Mouse (Mus musculus) hindbrain, embryonic 14.5 days (tissue): ENCODE measurements around the gene Git2. TPM values are rescaled to one million over a fixed set of nuclear protein-coding genes. Genes with fewer than 3 reads are reported as not detected.

Experiments
- ATAC-seq: fragments of 200-750 bp; cut with Nextera tagmentation; 2 replicates; pipeline ENCODE4 v1.8.0; 2017; ENCODE audit warnings: moderate number of reproducible peaks, mild to moderate bottlenecking, moderate TSS enrichment, moderate library complexity; ENCODE audit not compliant: low FRiP score
- DNase-seq: peaks from one replicate; pipeline ENCODE4 v3.0.0-alpha.2; 2015; ENCODE audit warnings: low spot score
- H3K27ac ChIP-seq: fragments of 300-500 bp; sonication (generic); 2 replicates; pipeline ENCODE4 v1.5.1; 2014; ENCODE audit warnings: mild to moderate bottlenecking, moderate library complexity
- H3K27me3 ChIP-seq: fragments of 300-500 bp; sonication (generic); 2 replicates; pipeline ENCODE4 v1.6.1; 2014; ENCODE audit warnings: mild to moderate bottlenecking, low read length, mixed read lengths; ENCODE audit not compliant: control insufficient read depth, insufficient read depth
- H3K36me3 ChIP-seq: fragments of 300-500 bp; sonication (generic); replicated peaks from 2 replicates; pipeline ENCODE4 v1.6.1; 2014; ENCODE audit not compliant: control insufficient read depth, insufficient read depth
- H3K4me1 ChIP-seq: fragments of 300-500 bp; sonication (generic); replicated peaks from 2 replicates; pipeline ENCODE4 v1.6.1; 2014; ENCODE audit warnings: antibody characterized with exemption, low read length, mixed read lengths; ENCODE audit not compliant: control insufficient read depth, insufficient read depth
- H3K4me2 ChIP-seq: fragments of 300-500 bp; sonication (generic); replicated peaks from 2 replicates; pipeline ENCODE4 v1.6.1; 2014; ENCODE audit warnings: mild to moderate bottlenecking, moderate library complexity
- H3K4me3 ChIP-seq: fragments of 300-500 bp; sonication (generic); replicated peaks from 2 replicates; pipeline ENCODE4 v1.5.1; 2014; ENCODE audit warnings: mild to moderate bottlenecking, low read length
- H3K9ac ChIP-seq: fragments of 300-500 bp; sonication (generic); 2 replicates; pipeline ENCODE4 v1.6.1; 2014
- H3K9me3 ChIP-seq: fragments of 300-500 bp; sonication (generic); 2 replicates; pipeline ENCODE4 v1.6.1; 2016; ENCODE audit warnings: low read length; ENCODE audit not compliant: control insufficient read depth
- WGBS: fragments of 180-500 bp; shearing (Covaris S2); extraction: QIAGEN DNeasy Blood & Tissue Kit; methylation state at CpG from one replicate; pipeline ENCODE4 v1.1.7; 2014; 5-methylcytosine and 5-hydroxymethylcytosine counted together
- microRNA-seq: library from miRNA; unstranded; fragments of <30 nt; microRNA quantifications from one replicate; pipeline ENCODE4, GENCODE M21; 2016
- polyA plus RNA-seq: library from polyadenylated mRNA; unstranded; fragments of >200 nt; fragmentation: Nextera tagmentation; extraction: Ambion mirVana; gene quantifications from 2 replicates; pipeline ENCODE4 v1.2.1, GENCODE M21; 2014

Gene Git2
- polyA plus RNA-seq, 1 experiment from 2014 or later = 45.1 TPM

GRCm38 (mm10) chr5:114688703-114689102 is 86.6 kb downstream of the Git2 start:
- Histone ChIP-seq H3K27ac (no peak overlapping the region), H3K4me2 (no peak overlapping the region), H3K9me3 (no peaks in the 10 kb centered on the region), H3K36me3 (no peaks in the 10 kb centered on the region), H3K9ac (no peak overlapping the region), H3K4me1 (peaks cover 10% of the 10 kb centered on the region; the same call in 1 of the 2 replicates), H3K27me3 (no peaks in the 10 kb centered on the region), H3K4me3 (no peak overlapping the region)
- WGBS = 84% methylated on average over 13 of the region's 13 CpGs
- ATAC-seq (no peak), DNase-seq (no peak)

GRCm38 (mm10) chr5:114687901-114688300 is 87.4 kb downstream of the Git2 start:
- no peak overlapping the region for H3K27ac ChIP-seq
- H3K4me2 ChIP-seq = no peak overlapping the region
- no peaks in the 10 kb centered on the region for H3K36me3 ChIP-seq
- H3K9me3 ChIP-seq = no peaks in the 10 kb centered on the region
- no peak overlapping the region for H3K4me3 ChIP-seq
- H3K9ac ChIP-seq = no peak overlapping the region
- ATAC-seq (no peak), DNase-seq (no peak)
- peaks cover 10% of the 10 kb centered on the region; the same call in 1 of the 2 replicates for H3K4me1 ChIP-seq
- H3K27me3 ChIP-seq = no peaks in the 10 kb centered on the region

GRCm38 (mm10) chr5:114686726-114687210 is 88.5 kb downstream of the Git2 start:
- ATAC-seq (no peak), DNase-seq (no peak)
- Histone ChIP-seq H3K4me2 (no peak overlapping the region), H3K4me3 (no peak overlapping the region), H3K36me3 (no peaks in the 10 kb centered on the region), H3K27ac (no peak overlapping the region), H3K4me1 (peaks cover 10% of the 10 kb centered on the region; the same call in 1 of the 2 replicates), H3K9me3 (no peaks in the 10 kb centered on the region), H3K27me3 (no peaks in the 10 kb centered on the region), H3K9ac (no peak overlapping the region)
- WGBS = 81% methylated on average over 7 of the region's 7 CpGs

- Histone ChIP-seq H3K4me3 (no peak overlapping the region), H3K27ac (no peak overlapping the region), H3K36me3 (no peaks in the 10 kb centered on the region), H3K4me1 (peaks cover 10% of the 10 kb centered on the region; the same call in 1 of the 2 replicates), H3K27me3 (no peaks in the 10 kb centered on the region), H3K9ac (no peak overlapping the region), H3K4me2 (no peak overlapping the region), H3K9me3 (no peaks in the 10 kb centered on the region)
- ATAC-seq (no peak), DNase-seq (no peak)
- 93% methylated on average over 5 of the region's 5 CpGs for WGBS
Observed at GRCm38 (mm10) chr5:114685986-114686385, 89.3 kb downstream of the Git2 start.

- peaks cover 8% of the 10 kb centered on the region; the same call in 1 of the 2 replicates for H3K4me1 ChIP-seq
- H3K9ac ChIP-seq = no peak overlapping the region
- H3K36me3 ChIP-seq = peaks cover 2% of the 10 kb centered on the region
- H3K4me3 ChIP-seq = no peak overlapping the region
- ATAC-seq (no peak), DNase-seq (no peak)
- H3K4me2 ChIP-seq = no peak overlapping the region
- no peak overlapping the region for H3K27ac ChIP-seq
- no peaks in the 10 kb centered on the region for H3K9me3 ChIP-seq
- H3K27me3 ChIP-seq = no peaks in the 10 kb centered on the region
- WGBS = 79% methylated on average over 8 of the region's 8 CpGs
Observed at GRCm38 (mm10) chr5:114681717-114682116, 93.6 kb downstream of the Git2 start.

- DNase-seq = no peak
- H3K4me3 ChIP-seq = no peak overlapping the region
- peaks cover 8% of the 10 kb centered on the region; the same call in 1 of the 2 replicates for H3K4me1 ChIP-seq
- H3K4me2 ChIP-seq = no peak overlapping the region
- ATAC-seq = no peak
- no peaks in the 10 kb centered on the region for H3K27me3 ChIP-seq
- 85% methylated on average over 19 of the region's 19 CpGs for WGBS
- H3K36me3 ChIP-seq = peaks cover 11% of the 10 kb centered on the region
- H3K27ac ChIP-seq = 0 out of 2 replicates have a peak overlapping the region, but pooled peaks have one; percentile 24
- H3K9ac ChIP-seq = no peak overlapping the region; the same call in 1 of the 2 replicates
- no peaks in the 10 kb centered on the region for H3K9me3 ChIP-seq
Observed at GRCm38 (mm10) chr5:114680676-114681285, 94.5 kb downstream of the Git2 start.

- Histone ChIP-seq H3K27me3 (no peaks in the 10 kb centered on the region), H3K4me1 (peaks cover 8% of the 10 kb centered on the region; the same call in 1 of the 2 replicates), H3K27ac (no peak overlapping the region), H3K9ac (no peak overlapping the region), H3K4me3 (no peak overlapping the region), H3K4me2 (no peak overlapping the region), H3K9me3 (no peaks in the 10 kb centered on the region), H3K36me3 (peaks cover 18% of the 10 kb centered on the region)
- ATAC-seq (no peak), DNase-seq (no peak)
- 60% methylated on average over 17 of the region's 17 CpGs for WGBS
Observed at GRCm38 (mm10) chr5:114679841-114680591, 95.3 kb downstream of the Git2 start.

Small RNA genes lying within 50 kb of the gene (microRNA-seq; reads per million reads assigned to microRNA genes)
- gene Mir7028 = not detected

Other genes starting within 250 kb of the Git2 start
- gene Fam222a, start 207.5 kb downstream of the Git2 start, polyA plus RNA-seq = 6.6 and 6.7 TPM in 2 replicates
- gene Trpv4, start 117.1 kb downstream of the Git2 start, polyA plus RNA-seq = 1.1 and 1.4 TPM in 2 replicates
- gene Gltp, start 84.5 kb downstream of the Git2 start, polyA plus RNA-seq = 33.7 and 38.9 TPM in 2 replicates
- 10.6 and 15.4 TPM in 2 replicates for gene Tchp, start 67.8 kb downstream of the Git2 start, polyA plus RNA-seq
- 45.5 and 48.9 TPM in 2 replicates for gene Ankrd13a, start 840 bp downstream of the Git2 start, polyA plus RNA-seq
- 290 and 308 TPM in 2 replicates for gene 1500011B03Rik, start 48.0 kb upstream of the Git2 start, polyA plus RNA-seq
- gene 4930519G04Rik, start 78.1 kb upstream of the Git2 start, polyA plus RNA-seq = not detected in 2 replicates
- 2.6 and 3.0 TPM in 2 replicates for gene Gm9936, start 83.2 kb upstream of the Git2 start, polyA plus RNA-seq
- gene Oasl2, start 121.4 kb upstream of the Git2 start, polyA plus RNA-seq = 3.7 and 5.0 TPM in 2 replicates
- 0.13 and 0.25 TPM in 2 replicates for gene Oasl1, start 147.7 kb upstream of the Git2 start, polyA plus RNA-seq
- gene 2210016L21Rik, start 166.6 kb upstream of the Git2 start, polyA plus RNA-seq = 126 and 135 TPM in 2 replicates
- gene Hnf1a, start 195.6 kb upstream of the Git2 start, polyA plus RNA-seq = 0.07 TPM in 1 of 2 replicates, not detected in the other
- gene Sppl3, start 235.6 kb upstream of the Git2 start, polyA plus RNA-seq = 30.1 and 31.5 TPM in 2 replicates